Mouse (Mus musculus) T-cell, adult 2 months (primary cell): ENCODE results near the gene Nid2.

Experiments
- DNase-seq: peaks from one replicate; pipeline ENCODE4 v3.0.0; 2022; ENCODE audit warnings: low spot score

Nid2 gene

DNA sequence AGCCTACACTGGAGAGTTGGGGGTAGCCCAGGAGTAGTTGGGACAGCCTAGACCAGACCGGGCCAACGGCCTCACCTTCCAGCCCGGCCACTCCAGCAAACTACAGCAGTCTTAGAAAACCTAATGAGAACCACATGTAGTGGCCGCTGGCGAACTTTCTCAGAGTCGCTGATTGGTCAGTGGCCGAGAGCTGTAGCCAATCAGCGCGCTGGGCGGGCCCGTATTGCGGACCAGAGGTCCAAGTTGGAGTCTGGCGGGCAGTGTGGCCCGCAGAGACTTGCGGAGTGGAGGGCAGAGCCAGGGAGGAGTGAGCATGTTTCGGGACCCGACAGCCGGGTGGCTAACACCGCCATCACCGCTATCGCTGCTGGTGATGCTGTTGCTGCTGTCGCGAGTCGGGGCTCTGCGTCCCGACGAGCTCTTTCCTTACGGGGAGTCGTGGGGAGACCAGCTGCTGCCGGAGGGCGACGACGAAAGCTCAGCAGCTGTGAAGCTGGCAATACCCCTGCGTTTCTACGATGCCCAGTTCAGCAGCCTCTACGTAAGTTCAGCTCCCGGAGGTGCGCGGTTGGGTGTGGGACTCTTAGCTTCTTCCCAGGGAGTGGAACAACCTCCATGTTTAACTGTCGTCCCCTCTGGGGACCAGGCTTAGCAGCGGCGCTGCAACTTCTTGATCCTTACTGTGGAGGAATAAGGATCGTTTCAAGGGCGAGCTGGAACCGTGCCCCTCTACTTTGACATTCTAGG lies at the start of gene Nid2:
Gene Nid2 (plus strand): TSS at position 241 of the 747 bp plus-strand sequence.
- no peak for DNase-seq

GRCm38 (mm10) chr14:19701546-19701945 lies 49.5 kb upstream of the Nid2 start:
- DNase-seq, result no peak

GRCm38 (mm10) chr14:19705649-19706048 lies 45.4 kb upstream of the Nid2 start:
- DNase-seq, result peak; percentile 63

DNA sequence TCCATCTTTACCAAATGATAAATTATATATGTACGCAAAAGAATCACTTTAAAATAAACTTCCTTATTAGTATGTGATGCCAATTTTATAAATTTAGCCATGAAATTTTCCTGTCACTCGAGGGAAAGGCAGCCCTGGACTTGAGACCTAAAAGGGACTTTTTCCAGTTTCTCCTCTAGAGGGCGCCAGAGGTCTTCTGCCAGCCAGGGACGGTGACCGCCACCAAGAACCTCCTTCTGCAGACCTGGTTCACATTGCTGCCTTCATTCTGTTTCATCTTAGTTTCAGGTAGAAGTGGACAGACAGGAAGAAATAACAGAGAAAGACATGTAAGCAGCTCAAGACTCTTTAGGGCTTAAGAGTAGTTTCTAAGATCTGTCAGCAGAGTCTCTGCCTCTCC lies 44.6 kb upstream of the Nid2 start:
- peak; percentile 61 for DNase-seq

- no peak for DNase-seq
These were observed 44.1 kb upstream of the Nid2 start for GRCm38 (mm10) chr14:19706997-19707396.

DNA sequence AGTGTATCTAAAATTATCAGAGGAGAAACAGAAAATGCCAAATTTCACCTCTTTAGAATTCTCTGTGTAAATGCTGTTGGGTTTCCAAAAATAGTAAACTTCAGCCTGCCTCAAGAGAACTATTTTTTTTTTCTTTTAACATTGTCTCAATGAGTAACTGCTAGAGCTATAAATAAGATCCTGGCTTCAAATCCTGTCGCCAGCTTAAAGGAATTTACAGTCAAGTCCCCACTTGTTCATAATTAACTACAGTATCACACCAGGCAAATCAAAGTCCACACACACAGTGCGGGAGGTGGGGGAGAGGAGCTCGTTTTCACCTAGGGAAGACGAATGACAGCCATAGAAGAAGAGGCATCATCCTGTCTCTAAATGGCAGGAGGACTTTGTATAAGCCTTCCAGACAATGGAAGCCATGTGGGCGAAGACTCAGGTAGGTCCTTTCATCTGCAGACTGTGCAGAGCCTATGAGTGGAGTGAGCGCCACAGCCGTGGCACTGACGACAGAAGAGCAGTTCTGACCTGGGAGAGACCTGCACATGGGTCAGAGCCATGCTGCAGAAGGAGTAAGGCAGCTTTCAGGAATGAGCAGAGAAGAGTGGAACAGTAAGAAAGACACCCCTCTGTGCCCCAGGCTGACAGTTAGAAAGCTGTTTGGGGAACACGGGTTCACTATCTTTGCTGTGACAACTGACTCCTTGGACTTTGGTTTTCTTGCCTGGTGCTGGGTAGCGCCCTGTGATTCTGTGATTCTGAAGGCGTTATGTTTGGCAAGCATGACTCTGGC lies 43.2 kb upstream of the Nid2 start:
- DNase-seq, result no peak

GRCm38 (mm10) chr14:19709161-19709560 lies 41.9 kb upstream of the Nid2 start:
- DNase-seq, result no peak

DNA sequence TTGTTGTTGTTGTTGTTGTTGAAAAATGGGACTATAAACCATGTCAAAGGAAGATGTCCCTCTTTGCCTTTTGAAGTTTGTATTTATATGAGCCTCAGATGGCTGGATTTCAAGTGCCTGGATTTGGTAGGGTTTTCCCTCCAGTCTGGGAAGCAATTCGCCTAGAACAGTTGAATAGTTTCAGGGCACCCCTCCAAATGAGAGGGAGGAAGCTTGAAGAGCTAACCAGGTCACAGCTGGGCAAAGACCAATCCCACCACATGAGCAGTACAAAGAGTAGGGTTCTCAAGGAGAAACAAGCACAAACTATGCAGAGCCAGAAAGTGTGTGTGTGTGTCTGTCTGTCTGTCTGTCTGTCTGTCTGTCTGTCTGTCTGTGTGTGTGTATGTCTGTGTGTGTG lies 39.3 kb upstream of the Nid2 start:
- no peak for DNase-seq

DNA sequence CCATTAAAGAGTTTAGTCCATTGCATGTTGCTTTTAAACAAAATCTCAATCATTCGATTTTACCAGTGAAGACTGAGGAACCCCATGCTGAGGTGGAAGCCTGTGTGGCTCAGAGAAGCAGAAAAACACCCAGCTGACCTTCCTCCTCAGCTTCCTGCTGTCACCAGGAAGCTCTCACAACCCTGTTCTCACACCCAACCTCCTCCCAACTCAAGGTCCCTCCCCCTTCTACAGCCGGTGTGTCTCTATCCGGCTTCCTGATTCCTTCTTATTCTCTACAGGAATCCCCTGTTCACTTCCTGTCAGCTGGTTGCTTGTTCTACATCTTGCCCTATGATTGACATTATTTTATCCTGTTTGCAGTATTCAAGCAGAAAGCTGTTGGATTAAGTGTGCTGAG lies 38.0 kb upstream of the Nid2 start:
- peak; percentile 34 for DNase-seq

GRCm38 (mm10) chr14:19719077-19719476 lies 32.0 kb upstream of the Nid2 start:
- no peak for DNase-seq

DNA sequence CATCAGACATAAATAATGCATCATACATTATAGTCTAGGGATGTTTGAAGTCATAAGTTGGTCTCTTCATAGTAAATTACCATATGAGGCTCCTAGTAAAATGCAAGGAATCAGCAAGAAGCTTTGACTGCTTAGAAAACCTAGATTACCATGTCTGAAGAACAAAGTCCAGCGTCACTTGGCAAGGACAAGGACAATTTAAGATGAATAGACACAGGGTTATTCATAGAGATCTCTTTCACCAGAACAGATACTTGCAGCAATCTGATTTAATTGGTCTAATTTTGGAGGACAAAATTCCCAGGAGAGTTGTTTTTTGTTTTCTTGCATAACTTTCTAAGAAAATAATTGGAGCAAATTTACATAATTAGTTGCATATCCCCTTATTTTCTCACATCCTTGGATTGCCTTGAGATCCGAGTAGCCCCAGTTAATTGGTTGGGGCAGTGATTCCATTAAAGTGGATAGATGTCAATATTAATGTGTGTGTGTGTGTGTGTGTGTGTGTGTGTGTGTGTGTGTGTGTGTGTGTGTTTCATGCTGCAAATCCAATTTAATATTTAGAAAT lies 30.9 kb upstream of the Nid2 start:
- DNase-seq, result no peak

DNA sequence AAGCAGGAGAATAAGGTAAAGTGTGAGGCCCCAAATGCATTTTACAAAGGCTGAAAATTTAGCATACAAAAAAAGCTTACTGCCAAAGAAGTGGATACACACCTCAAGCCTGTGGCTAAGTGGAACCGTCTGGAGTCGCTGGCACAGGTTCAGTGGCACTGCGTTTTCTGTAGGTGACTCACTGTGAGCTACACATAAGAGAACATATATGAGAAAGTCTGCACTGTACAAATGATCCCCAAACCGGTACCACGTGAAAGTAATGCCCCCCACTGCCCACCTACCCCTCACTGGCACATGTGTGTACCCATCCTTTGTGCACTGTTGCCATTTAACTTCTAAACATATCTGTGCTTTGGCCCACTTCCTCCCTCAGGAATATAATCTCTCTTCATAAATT lies 22.8 kb upstream of the Nid2 start:
- DNase-seq, result no peak

- no peak for DNase-seq
These were observed 22.3 kb upstream of the Nid2 start for GRCm38 (mm10) chr14:19728737-19729136.

DNA sequence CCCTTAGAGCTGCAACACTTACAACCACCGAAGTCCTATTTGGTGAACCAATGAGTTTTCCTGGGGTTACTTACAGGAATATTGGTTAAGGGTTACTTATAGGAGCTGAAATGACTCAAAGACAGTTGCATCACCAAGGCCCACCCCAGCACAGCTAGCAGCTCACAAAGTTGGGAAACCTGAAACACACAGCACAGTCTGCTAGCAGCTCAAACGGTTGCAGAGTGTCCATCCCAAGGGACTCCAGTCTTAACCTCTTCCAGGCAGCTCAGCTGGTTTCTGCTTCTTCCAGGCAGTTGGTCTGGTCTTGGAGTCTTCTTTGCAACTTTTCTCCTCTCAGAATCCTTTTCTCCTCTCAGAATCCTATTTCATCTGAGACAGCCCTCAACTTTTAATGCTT lies 19.0 kb upstream of the Nid2 start:
- no peak for DNase-seq

DNA sequence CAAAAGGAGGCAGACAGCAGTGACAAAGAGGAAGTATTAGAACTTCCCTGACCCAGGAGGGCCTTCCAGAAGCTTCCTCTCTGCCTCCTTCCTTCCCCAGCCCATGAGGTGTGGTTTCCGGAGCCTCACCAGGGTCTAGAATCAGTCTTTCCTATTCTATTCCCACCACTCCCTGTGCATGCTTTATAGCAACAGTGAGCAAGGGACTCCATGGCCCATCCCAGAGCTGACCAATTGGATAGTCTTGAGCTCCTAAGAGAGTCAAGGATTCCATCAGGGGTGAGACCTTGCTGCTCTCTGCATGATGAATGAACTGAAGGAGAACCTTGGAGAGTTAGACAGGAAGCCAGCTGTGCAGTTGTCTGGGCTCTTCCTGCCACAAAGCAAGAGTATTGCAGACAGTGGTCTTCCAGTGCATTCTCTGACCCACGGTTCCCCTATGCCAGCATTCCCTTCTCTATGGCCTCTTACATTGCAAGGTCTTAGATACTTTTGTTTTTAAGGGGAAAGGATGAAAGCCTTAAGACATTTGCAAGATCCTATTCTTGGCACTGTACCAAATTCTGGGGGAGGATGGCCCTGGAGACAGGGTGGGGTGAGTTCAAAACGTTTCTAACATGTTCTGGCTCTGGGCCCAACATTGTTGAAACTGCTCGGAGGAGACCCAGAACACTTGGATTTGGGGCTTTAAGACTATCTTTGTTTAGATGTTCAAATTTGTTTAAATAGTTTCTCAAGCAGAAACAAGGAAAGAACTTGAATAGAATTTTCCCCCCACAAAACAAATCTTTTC lies 17.4 kb upstream of the Nid2 start:
- DNase-seq, result no peak

DNA sequence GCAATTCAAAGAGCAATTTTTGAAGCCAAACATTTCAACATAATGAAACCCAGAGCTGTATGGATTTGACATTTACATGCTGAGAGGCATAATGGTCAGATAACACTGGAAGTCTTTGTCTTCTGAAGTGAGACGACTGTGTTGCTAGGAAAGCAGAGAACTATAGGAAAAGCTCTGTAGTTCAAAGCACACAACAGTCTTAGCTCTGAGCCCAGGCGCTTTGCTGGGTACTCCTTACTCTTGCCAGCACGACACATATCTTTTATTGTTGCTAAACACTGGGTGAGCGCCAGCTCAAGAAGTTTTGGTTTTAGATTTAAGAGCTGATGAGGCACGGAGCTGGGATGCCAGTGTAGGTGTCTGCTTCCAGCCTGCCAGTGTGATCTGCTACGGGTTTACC lies 15.8 kb upstream of the Nid2 start:
- DNase-seq, result no peak

GRCm38 (mm10) chr14:19737568-19737967 lies 13.5 kb upstream of the Nid2 start:
- no peak for DNase-seq

- DNase-seq, result no peak
These were observed 12.8 kb upstream of the Nid2 start for GRCm38 (mm10) chr14:19738094-19738843.

- no peak for DNase-seq
These were observed 11.5 kb upstream of the Nid2 start for GRCm38 (mm10) chr14:19739416-19740146.

GRCm38 (mm10) chr14:19740147-19740738 lies 10.8 kb upstream of the Nid2 start:
- no peak for DNase-seq

DNA sequence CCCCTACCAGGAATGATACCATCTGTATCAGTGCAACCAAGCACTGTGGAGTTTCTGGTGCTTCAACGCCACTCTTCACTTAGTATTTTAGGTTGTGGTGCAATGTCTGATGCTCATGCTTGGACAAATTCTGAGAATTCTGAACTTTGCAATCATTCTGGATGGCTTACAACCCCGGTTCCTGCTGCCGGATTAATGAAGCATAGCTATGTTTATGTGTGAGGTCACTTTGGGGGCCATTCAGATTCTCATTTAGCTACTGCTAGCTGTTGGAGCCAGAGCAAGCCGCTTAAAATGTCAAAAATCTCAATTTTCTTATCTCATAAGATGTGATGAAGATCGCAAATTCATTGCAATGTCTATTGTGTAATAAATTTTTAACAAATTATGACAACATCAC lies 6.2 kb upstream of the Nid2 start:
- no peak for DNase-seq
